ENCODE assay signal across 10 mouse cellular contexts in the genomic region with DNA sequence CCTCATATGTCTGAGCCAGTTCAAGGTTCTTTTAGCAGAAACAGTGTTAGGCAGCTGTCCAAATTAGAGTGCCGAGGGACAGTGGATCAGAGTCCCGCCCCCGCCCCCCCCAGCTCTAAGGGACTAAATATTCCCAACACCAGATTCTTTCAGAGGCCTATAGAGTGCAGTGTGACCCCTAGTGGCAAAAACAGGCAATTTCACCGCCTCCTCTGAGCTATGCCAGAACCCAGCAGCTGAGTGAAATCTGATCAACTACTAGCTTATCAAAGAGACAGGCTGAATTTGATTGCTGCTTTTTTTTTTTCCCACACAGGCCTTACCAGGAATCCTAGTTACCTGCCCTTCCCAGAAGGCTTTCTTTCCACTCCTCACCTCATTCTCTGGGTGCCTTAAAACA. TPM values are rescaled to one million over a fixed set of nuclear protein-coding genes. Genes with fewer than 3 reads are reported as not detected.
DNase-seq lines count a peak whose midpoint lies in the region; ATAC-seq and TF ChIP-seq lines count a peak whose summit lies in the region.
"Had no signal": no experiment of that assay in that cellular context is flagged by ENCODE, and none has a peak within 500 bp of the region (broad histone marks: within the 10 kb centered on the region; RNA-seq: fewer than 3 reads in every experiment).

No protein-coding gene starts in this region.

- no peaks in the 10 kb centered on the region for H3K4me1 ChIP-seq in limb, embryonic 14.5 days (ENCODE audit: control insufficient read depth, insufficient read depth, low read length)

- no peak for ATAC-seq in limb, embryonic 14.5 days (ENCODE audit: low FRiP score, low read depth)

- H3K9me3 ChIP-seq in limb, embryonic 14.5 days (ENCODE audit: control insufficient read depth, low read length): no peaks in the 10 kb centered on the region
- H3K9me3 ChIP-seq: heart, embryonic 13.5 days had no signal

- no peaks in the 10 kb centered on the region for H3K36me3 ChIP-seq in limb, embryonic 14.5 days (ENCODE audit: control insufficient read depth, insufficient read depth, low read length)

- no peak overlapping the region for H3K27ac ChIP-seq in limb, embryonic 14.5 days (replicated peaks; ENCODE audit: low read depth, low read length)
- H3K27ac ChIP-seq: heart, embryonic 13.5 days had no signal

- H3K9ac ChIP-seq in limb, embryonic 14.5 days (ENCODE audit: low read depth, low read length, severe bottlenecking): no peak overlapping the region
- H3K9ac ChIP-seq: heart, embryonic 13.5 days had no signal

- no peak overlapping the region for H3K4me2 ChIP-seq in limb, embryonic 14.5 days (replicated peaks; ENCODE audit: low read depth, low read length, severe bottlenecking)
- H3K4me2 ChIP-seq: heart, embryonic 13.5 days had no signal

- 5% methylated on average over 4 of the region's 4 CpGs for WGBS in limb, embryonic 14.5 days

- TF ChIP-seq POLR2A in limb, embryonic 14.5 days (IDR thresholded peaks at IDR 0.05; ENCODE audit: borderline replicate concordance, extremely low read depth, insufficient read depth, insufficient read length): no peak

- H3K4me3 ChIP-seq in limb, embryonic 14.5 days (replicated peaks; ENCODE audit: low read length): no peak overlapping the region
- H3K4me3 ChIP-seq: heart, embryonic 13.5 days; myocyte had no signal

- peak; percentile 29 to 34 for DNase-seq in adrenal gland, adult 18-20 months (ENCODE audit: low spot score in 2 of 2)
- no peak for DNase-seq in adrenal gland, adult 8-10 months
- DNase-seq in ovary, postnatal 36 days (ENCODE audit: low spot score): peak; percentile 38
- no peak for DNase-seq in ovary, adult 18-20 months (ENCODE audit: low spot score)
- peak; percentile 22 to 44 for DNase-seq in cerebellum, postnatal 4 days (ENCODE audit: low spot score in 2 of 2)
- peak; percentile 66 for DNase-seq in heart, postnatal 4 days
- DNase-seq in limb, embryonic 14.5 days (ENCODE audit: low spot score): peak; percentile 54
- peak; percentile 47 for DNase-seq in right cerebral cortex, postnatal 25 days

- no peaks in the 10 kb centered on the region for H3K27me3 ChIP-seq in limb, embryonic 14.5 days (ENCODE audit: control insufficient read depth, insufficient read depth, low read length)
- H3K27me3 ChIP-seq: heart, embryonic 13.5 days had no signal

RNA-seq across cellular contexts. Expression of gene Elk1, which starts 4.4 kb away (rescaled TPM):
- total RNA-seq in adrenal gland, adult 18-20 months (2021): 10 to 100 TPM; 13.2 to 15.9 TPM
- total RNA-seq in adrenal gland, adult 8-10 months (2022): 10 to 100 TPM; 15.9 to 22.2 (median 17.8) TPM
- 10 to 100 TPM; 13.5 to 14.4 TPM for total RNA-seq in heart, postnatal 4 days (2021)
- polyA plus RNA-seq in limb, embryonic 14.5 days (2012; rRNA removed): 23.7 and 31.3 TPM in 2 replicates
- 8.1 and 8.7 TPM in 2 replicates for polyA plus RNA-seq in limb, embryonic 14.5 days (2014; fragmentation: Nextera tagmentation; extraction: Ambion mirVana)

RNA-seq across cellular contexts. Expression of gene Cfp, which starts 14.7 kb away (rescaled TPM):
- 10 to 100 TPM in 1 of 2 experiments, 1 to 10 TPM in 1; 9.6 to 16.8 TPM for total RNA-seq in adrenal gland, adult 18-20 months (2021)
- 10 to 100 TPM in 3 of 4 experiments, 1 to 10 TPM in 1; 9.1 to 14.8 (median 12.3) TPM for total RNA-seq in adrenal gland, adult 8-10 months (2022)
- 1 to 10 TPM; 3.4 to 4.5 TPM for total RNA-seq in heart, postnatal 4 days (2021)
- polyA plus RNA-seq in limb, embryonic 14.5 days (2012; rRNA removed): 20.1 and 24.7 TPM in 2 replicates
- 6.6 and 7.2 TPM in 2 replicates for polyA plus RNA-seq in limb, embryonic 14.5 days (2014; fragmentation: Nextera tagmentation; extraction: Ambion mirVana)

RNA-seq across cellular contexts. Expression of gene Uxt, which starts 15.8 kb away (rescaled TPM):
- 10 to 100 TPM; 40.2 to 41.8 TPM for total RNA-seq in adrenal gland, adult 18-20 months (2021)
- total RNA-seq in adrenal gland, adult 8-10 months (2022): 10 to 100 TPM; 34.0 to 41.0 (median 40.8) TPM
- total RNA-seq in heart, postnatal 4 days (2021): 10 to 100 TPM; 37.0 to 41.9 TPM
- polyA plus RNA-seq in limb, embryonic 14.5 days (2012; rRNA removed): 17.5 and 21.7 TPM in 2 replicates
- polyA plus RNA-seq in limb, embryonic 14.5 days (2014; fragmentation: Nextera tagmentation; extraction: Ambion mirVana): 49.3 and 53.4 TPM in 2 replicates

RNA-seq across cellular contexts. Expression of gene Syn1, which starts 25.3 kb away (rescaled TPM):
- 10 to 100 TPM in 1 of 2 experiments, 1 to 10 TPM in 1; 7.5 to 10.6 TPM for total RNA-seq in adrenal gland, adult 18-20 months (2021)
- 10 to 100 TPM in 3 of 4 experiments, 1 to 10 TPM in 1; 8.9 to 14.0 (median 11.8) TPM for total RNA-seq in adrenal gland, adult 8-10 months (2022)
- total RNA-seq in heart, postnatal 4 days (2021): under 1 TPM; 0.29 to 0.41 TPM
- polyA plus RNA-seq in limb, embryonic 14.5 days (2012; rRNA removed): 0.52 and 0.64 TPM in 2 replicates
- polyA plus RNA-seq in limb, embryonic 14.5 days (2014; fragmentation: Nextera tagmentation; extraction: Ambion mirVana): 0.22 and 0.23 TPM in 2 replicates

Comparison
In these comparisons a context has a peak if more than half of its experiments do, and no peak if none do; other contexts are left out.
1. DNase-seq: peak in adrenal gland, adult 18-20 months (2 of 2), ovary, postnatal 36 days (single experiment), cerebellum, postnatal 4 days (2 of 2), heart, postnatal 4 days (single experiment), limb, embryonic 14.5 days (single experiment) and right cerebral cortex, postnatal 25 days (single experiment); none in adrenal gland, adult 8-10 months (single experiment) and ovary, adult 18-20 months (single experiment).